Mouse (Mus musculus): ENCODE measurements around the gene Vdr.
"Not testable (repeated sequence)": the region's sequence is repeated elsewhere in the genome, so short reads cannot be mapped to it uniquely, and the experiment has no call there.

The Vdr gene

GRCm38 (mm10) chr15:97878696-97879328 is 31.6 kb downstream of the Vdr start:
- DNase-seq (ENCODE audit: low spot score): no peak

GRCm38 (mm10) chr15:97875784-97876183 is 34.6 kb downstream of the Vdr start:
- no peak for DNase-seq (ENCODE audit: low spot score)

DNA sequence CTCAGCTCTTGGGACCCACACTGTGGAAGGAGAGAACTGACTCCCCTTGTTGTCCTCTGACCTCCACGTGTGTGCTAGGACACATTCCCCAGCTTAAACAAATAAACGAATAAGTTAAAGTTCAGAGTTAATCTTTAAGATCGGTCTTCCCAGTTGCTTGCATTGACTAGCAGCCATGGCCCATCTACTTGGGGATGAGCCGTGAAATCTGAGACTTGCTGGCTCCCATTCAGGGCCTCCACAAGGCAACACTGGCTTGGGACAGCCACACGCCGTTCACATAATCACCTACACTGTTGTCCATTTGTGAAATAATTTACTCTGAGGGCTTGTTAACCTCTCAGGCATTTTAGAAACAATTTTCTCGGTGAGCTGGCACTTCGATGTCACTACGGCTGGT is 36.7 kb downstream of the Vdr start:
- no peak for DNase-seq (ENCODE audit: low spot score)

- peak; percentile 61 for DNase-seq (ENCODE audit: low spot score)
Measured at GRCm38 (mm10) chr15:97872161-97872560, 38.3 kb downstream of the Vdr start.

DNA sequence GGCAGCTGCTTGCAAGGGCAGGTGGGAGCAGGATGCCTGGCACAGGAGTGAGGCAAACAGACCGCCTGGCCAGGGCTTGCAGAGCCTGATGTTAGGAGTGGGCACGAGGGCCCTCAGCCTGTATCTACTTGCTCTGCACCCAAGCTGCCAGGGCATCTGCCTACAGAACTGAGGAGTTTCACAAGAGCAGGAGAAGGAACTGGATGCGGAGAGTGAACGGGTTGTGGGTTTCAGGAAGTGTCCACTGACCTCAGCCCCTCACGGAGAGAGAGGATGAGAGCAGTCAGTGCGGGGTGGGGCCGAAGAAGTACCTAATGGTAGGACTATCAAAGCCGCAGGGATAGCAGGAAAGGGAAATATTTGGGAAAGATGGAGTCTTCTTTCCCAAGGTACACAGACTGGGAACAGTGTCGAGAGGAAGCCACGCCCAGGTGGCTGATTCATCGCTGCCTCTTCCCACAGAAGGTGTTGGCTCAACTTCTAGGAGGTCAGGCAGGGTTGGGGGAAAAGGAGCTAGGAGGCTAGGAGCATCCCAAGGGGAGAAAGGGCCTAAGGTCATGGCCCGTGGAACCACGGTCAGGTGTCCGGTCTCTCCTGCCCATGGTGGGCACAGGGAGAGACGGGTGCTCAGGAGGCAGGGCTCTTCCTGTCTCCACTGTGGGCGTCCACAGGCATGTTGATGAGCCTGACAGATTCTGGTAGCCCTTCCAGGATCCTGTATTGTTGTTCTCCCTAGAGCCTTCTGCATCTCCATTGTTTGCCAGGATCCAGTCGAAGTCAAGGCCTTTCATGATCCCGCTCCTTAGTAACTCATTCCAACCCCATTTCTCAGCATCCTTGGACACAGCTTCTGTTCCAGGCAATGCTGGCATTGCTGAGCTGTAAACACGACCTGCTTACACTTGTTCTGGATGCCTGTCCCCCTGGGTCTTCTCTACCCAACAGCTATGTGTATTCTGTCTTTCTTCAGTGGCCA is 39.1 kb downstream of the Vdr start:
- DNase-seq (ENCODE audit: low spot score): no peak

- DNase-seq (ENCODE audit: low spot score): not testable (repeated sequence)
Measured at GRCm38 (mm10) chr15:97870116-97870515, 40.3 kb downstream of the Vdr start.

DNA sequence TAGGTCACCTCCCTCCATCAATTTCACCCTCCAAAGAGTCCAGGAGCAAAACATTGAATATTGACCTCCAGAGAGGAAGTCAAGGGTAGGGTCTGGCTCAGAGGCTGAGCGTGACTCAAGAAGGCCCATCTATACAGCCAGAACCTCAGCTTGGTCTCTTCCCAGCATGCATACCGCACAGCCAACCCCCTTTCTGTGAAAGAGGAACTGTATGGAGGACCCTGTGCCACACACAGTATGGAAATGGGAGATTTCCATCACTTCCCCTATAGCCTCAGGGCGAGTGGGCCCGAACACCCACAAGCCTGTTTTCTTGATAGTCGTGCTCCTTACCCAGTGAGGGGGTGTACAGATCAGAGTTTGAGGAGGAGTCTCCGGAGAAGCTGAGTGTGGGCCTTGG is 41.4 kb downstream of the Vdr start:
- no peak for DNase-seq (ENCODE audit: low spot score)

DNA sequence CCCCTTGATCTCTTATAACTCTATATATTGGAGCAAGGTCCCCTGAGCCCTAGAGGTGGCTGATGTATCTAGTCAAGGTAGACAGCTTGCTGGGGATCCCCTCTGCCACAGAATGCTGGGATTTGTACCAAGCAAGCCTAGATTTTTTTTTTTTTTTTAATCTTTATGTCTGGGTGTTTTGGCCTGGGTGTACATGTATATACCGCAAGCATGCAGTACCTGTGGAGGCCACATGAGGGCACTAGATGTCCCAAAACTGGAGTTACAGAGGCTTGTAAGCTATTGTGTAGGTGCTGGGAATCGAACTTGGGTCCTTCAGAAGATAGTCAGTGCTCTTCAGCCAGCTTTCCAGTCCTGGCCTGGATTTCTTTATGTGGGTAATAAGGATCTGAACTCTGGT is 44.4 kb downstream of the Vdr start:
- no peak for DNase-seq (ENCODE audit: low spot score)

GRCm38 (mm10) chr15:97865175-97865574 is 45.3 kb downstream of the Vdr start:
- DNase-seq (ENCODE audit: low spot score): no peak

GRCm38 (mm10) chr15:97864361-97865045 is 45.9 kb downstream of the Vdr start:
- no peak for DNase-seq (ENCODE audit: low spot score)

GRCm38 (mm10) chr15:97863494-97863881 is 46.9 kb downstream of the Vdr start:
- peak; percentile 55 for DNase-seq (ENCODE audit: low spot score)

- no peak for DNase-seq (ENCODE audit: low spot score)
Measured at GRCm38 (mm10) chr15:97862881-97863493, 47.4 kb downstream of the Vdr start.

DNA sequence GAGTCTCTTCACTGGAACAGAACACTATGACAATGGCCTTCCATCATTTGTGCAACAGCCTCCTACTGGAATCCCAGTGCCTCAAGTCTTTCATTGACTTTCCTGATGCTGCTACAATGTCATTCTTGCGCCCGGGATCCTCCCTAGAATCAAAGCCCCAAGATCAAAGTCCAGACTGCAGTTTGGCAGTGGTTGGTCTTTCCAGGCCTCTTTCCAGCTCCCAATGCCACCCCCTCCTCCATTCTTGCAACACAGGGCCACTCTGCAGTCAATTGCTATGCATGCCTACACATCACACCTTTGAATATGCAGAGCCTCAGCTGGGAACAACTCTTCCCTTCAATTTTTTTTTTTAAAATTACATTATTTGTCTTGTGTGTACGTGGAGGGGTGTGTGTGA is 50.1 kb downstream of the Vdr start:
- DNase-seq (ENCODE audit: low spot score): no peak

DNA sequence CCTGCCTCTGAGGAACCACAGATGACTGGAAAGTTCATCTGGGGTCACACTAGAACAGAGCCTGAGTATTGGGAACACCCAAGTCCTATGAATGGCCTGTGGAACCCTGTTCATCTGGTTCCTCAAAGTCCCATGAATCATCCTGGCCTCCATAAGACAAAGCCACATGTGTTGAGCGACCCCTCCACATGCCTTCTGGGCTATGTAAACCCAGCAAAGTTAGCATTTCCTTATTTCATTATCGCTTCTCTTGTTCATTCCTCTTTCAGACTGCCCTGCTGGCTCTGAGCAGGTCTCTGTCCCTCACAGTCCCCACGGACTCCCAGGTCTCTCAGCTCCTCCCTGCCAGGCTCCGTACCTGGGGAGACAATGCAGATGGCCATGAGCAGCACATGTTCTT is 52.0 kb downstream of the Vdr start:
- no peak for DNase-seq (ENCODE audit: low spot score)

DNA sequence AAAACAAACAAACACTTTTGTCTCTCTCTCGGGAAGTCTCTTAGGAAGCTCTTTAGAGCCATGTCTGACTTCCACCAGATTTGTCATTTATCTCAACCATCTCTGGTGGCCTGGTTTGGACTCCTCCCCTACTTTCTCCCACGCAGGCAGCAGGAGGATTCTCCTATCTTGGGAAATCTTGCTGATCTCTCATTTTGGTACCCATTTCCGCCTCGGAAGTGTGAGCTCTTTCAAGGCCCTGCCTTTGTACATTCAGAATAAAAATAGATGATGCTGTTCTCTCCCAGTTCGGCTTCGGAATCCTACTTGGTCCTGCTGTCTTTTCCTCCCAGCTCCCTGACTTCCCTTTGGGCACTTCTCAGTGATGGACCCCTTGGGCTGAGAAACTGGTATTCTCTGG is 55.9 kb downstream of the Vdr start:
- no peak for DNase-seq (ENCODE audit: low spot score)

- DNase-seq (ENCODE audit: low spot score): no peak
Measured at GRCm38 (mm10) chr15:97854059-97854458, 56.4 kb downstream of the Vdr start.

DNA sequence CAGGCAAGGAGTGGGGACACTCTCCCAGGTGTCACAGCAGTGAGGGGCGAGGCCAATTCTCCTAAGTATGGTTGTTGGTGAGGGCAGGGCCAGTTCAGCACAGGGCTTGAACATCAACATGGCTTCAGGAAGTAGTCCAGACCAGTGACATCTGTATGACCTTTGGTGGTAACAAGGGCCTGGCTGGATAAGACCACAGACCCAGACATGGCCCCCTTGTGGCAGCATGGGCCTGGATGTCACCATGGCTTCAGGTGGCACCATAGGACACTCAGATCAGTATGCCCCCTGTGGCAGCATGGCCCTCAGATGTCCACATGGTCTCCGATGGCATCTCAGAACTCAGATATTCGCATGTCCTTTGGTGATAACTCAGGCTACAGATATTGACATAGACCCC is 58.1 kb downstream of the Vdr start:
- DNase-seq (ENCODE audit: low spot score): no peak

DNA sequence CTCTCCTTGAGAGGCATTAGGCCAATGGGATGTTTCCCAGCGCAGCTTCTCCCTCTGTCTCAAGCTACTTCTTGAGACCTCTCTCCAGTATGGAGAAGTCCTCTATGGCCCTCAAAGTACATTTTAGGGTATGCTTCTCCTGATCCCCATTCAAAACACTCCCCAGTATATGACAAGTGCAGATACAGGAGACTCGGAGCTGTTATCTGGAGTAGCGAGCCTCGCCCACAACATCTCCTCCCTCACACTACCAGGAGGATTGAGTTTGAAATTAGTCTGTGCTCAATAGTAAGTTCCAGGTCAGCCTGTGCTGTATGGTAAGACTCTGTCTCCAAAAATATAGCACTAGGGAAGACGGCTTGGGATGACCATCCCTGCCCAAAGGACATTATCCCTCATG is 59.4 kb downstream of the Vdr start:
- no peak for DNase-seq (ENCODE audit: low spot score)

- DNase-seq (ENCODE audit: low spot score): peak; percentile 33
Measured at GRCm38 (mm10) chr15:97850441-97850840, 60.0 kb downstream of the Vdr start.

DNA sequence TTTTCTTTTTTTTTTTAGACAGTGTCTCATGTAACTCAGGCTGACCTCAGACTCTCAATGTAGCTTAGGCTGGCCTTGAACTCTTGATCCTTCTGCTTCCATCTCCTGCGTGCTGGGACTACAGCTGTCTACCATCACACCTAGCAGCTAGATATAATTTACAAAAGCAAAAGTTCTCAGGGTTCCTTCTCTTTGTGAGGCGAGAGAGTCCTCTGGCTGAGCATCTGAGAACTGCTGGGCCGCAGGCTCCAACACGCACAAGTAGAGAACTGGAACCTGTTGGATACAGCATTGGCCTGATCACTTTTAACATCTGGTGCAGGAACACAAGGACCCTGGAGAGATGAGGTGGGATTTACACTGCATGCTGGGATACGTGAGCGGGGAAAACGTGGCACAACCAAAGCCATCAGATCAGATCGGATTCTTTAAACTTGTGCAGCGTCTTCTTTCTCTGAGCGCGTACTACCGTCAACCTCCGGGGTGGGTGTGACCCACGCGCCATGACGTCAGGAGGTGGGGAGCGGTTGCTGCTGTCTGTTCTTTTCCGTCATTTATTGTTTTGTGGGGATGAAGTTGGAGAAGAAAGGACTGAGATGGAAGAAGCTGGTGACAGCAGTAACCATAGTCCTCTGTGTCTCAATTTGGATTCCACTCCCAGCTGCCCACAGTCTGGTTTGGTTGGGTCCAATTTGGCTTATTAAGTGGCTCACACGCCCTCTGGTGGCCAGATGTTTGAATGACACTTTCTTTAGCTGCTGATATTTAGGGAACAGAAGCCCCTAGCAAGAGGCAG is 61.1 kb downstream of the Vdr start:
- DNase-seq (ENCODE audit: low spot score): peak; percentile 95

DNA sequence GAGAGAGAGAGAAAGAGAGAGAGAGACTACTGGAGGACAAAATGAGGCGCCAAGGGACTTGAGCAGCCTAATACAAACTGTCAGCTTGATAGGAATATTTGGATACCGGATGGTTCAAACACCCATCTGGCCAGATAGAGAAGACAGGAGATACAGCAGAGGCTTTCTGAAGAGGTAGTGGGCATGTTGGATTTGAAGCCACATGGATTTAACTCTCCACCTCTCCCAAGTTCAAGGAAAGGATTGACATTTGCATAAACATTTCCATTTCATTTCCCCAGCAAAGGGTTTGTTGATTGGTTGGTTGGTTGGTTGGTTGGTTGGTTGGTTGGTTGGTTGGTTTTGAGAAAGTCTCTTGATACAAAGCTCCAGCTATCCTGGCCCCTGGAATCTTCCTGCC is 62.6 kb downstream of the Vdr start:
- DNase-seq (ENCODE audit: low spot score): no peak

DNA sequence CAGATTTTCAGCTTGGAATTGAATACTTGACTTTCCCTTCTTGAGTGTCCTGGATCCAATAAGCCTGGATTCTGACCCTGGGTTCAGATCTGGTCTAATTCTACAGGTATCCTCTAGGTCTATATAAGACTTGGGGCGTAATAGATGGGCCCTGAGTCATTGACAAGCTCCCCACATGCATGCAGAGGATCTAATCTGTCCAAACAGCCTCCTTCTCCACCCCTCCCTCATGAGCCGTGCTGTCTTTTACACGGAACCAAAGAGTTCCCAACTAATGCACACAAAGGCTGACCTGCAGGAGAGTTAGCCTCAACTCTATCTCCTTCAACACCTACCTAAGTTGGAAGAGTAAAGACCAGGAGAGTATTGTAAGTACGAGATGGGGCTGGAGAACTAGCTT is 63.1 kb downstream of the Vdr start:
- DNase-seq (ENCODE audit: low spot score): no peak

All from layer of hippocampus, adult 11-12 months (tissue).